Mouse (Mus musculus) naive thymus-derived CD4-positive, alpha-beta T cell, adult 5 months (primary cell): ENCODE data around the gene Nek9. TPM values are rescaled to one million over a fixed set of nuclear protein-coding genes. Genes with fewer than 3 reads are reported as not detected.

ENCODE experiments used
- polyA plus RNA-seq: library from polyadenylated mRNA; unstranded; fragments of 100-300 nt; shearing (Covaris generic); gene quantifications from one replicate; pipeline ENCODE4 v1.2.1, GENCODE M21; 2017

The Nek9 gene
- polyA plus RNA-seq, result 27.8 TPM

DNA sequence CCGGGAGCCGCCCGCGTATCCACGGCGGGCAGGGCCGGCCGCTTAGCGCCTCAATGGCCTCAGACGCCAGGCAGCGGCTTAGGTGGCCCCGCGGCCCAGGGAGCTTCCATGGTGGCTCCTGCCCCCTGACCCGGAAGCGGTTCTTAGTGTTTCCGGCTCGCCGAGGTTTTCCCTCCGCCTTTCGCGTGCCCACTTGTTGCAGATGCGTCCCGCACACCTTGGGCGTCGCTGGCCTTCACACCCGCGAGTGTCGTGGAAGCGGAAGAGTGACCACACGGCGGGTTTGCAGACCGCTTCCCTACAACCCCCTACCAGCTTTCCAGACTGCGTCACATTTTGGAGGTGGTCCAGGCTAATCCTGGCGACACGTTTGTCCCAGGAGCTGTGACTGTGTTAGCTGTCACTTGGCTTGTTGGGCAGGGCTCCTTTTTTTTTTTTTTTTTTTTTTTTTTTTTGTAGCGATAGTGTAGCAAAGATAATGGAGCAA is at the start of gene Nek9:
Nek9 (minus strand) TSS at position 120 of the 487 bp plus-strand sequence.

GRCm38 (mm10) chr12:85374561-85375272 is 35.6 kb upstream of the Nek9 start, which contains the start of gene Tmed10:
Gene Tmed10 (minus strand): TSS chr12:85374847.

GRCm38 (mm10) chr12:85288486-85289156 is 50.5 kb downstream of the Nek9 start, which contains the start of gene Zc2hc1c:
Gene Zc2hc1c (plus strand): TSS chr12:85288591.

GRCm38 (mm10) chr12:85287809-85288485 is 51.2 kb downstream of the Nek9 start, which contains the start of gene Acyp1:
Gene Acyp1 (minus strand): TSS chr12:85288438.

GRCm38 (mm10) chr12:85270319-85270718 is 68.8 kb downstream of the Nek9 start, which contains the start of gene Mlh3:
Gene Mlh3 (minus strand): TSS chr12:85270599.

Other genes with a start within 250 kb of the Nek9 start
- 3.9 TPM for gene Prox2, start 228.6 kb downstream of the Nek9 start, polyA plus RNA-seq
- 124 TPM for gene Dlst, start 228.5 kb downstream of the Nek9 start, polyA plus RNA-seq
- gene Rps6kl1, start 188.1 kb downstream of the Nek9 start, polyA plus RNA-seq, result 2.2 TPM
- not detected for gene Pgf, start 161.6 kb downstream of the Nek9 start, polyA plus RNA-seq
- 92.5 TPM for gene Eif2b2, start 119.9 kb downstream of the Nek9 start, polyA plus RNA-seq
- 6.7 TPM for gene Mlh3, start 68.8 kb downstream of the Nek9 start, polyA plus RNA-seq
- 32.5 TPM for gene Acyp1, start 50.9 kb downstream of the Nek9 start, polyA plus RNA-seq
- 0.25 TPM for gene Zc2hc1c, start 50.8 kb downstream of the Nek9 start, polyA plus RNA-seq
- 239 TPM for gene Tmed10, start 35.5 kb upstream of the Nek9 start, polyA plus RNA-seq
- gene Fos, start 134.5 kb upstream of the Nek9 start, polyA plus RNA-seq, result 97.3 TPM